In genomic region chr14:12188352-12188751, GRCm38 (mm10) we compare ENCODE assay signal across 20 mouse cellular contexts.
DNase-seq lines count a peak whose midpoint lies in the region; ATAC-seq and TF ChIP-seq lines count a peak whose summit lies in the region.
"Had no signal": no experiment of that assay in that cellular context is flagged by ENCODE, and none has a peak within 500 bp of the region (broad histone marks: within the 10 kb centered on the region; RNA-seq: fewer than 3 reads in every experiment).

No protein-coding gene starts in this region.

- DNase-seq in forebrain, embryonic 11.5 days (ENCODE audit: low spot score) = no peak
- no peak for DNase-seq in forebrain, postnatal 0 days
- no peak for DNase-seq in kidney, adult 9 months
- DNase-seq in Patski (ENCODE audit: low read depth, low spot score) = no peak
- DNase-seq in limb, embryonic 10.5 days (ENCODE audit: low spot score) = no peak
- no peak for DNase-seq in cerebellum, adult 18-20 months
- DNase-seq in midbrain, postnatal 0 days (ENCODE audit: low spot score) = no peak
- DNase-seq: adrenal gland, adult 2 months; cerebellum, postnatal 14 days; embryo, embryonic 11 days; gastrocnemius, postnatal 10 days; liver; lung, adult 18-20 months; right cerebral cortex, postnatal 14 days; thymus, postnatal 4 days had no signal

- no peaks in the 10 kb centered on the region for H3K27me3 ChIP-seq in forebrain, embryonic 11.5 days (ENCODE audit: control insufficient read depth, insufficient read depth, low read length)
- H3K27me3 ChIP-seq in forebrain, postnatal 0 days (ENCODE audit: insufficient read depth, low read length) = no peaks in the 10 kb centered on the region
- H3K27me3 ChIP-seq in kidney, embryonic 16.5 days (ENCODE audit: insufficient read depth, low read length) = no peaks in the 10 kb centered on the region
- no peaks in the 10 kb centered on the region for H3K27me3 ChIP-seq in Patski
- no peaks in the 10 kb centered on the region for H3K27me3 ChIP-seq in limb, embryonic 10.5 days (ENCODE audit: low read depth, poor library complexity, severe bottlenecking)
- H3K27me3 ChIP-seq in midbrain, postnatal 0 days (ENCODE audit: insufficient read depth, low read length) = no peaks in the 10 kb centered on the region
- H3K27me3 ChIP-seq: embryonic facial prominence, embryonic 15.5 days; hindbrain, embryonic 15.5 days; megakaryocyte, embryonic 14.5 days; midbrain, embryonic 15.5 days had no signal

- WGBS in forebrain, embryonic 11.5 days = 46% methylated on average over 4 of the region's 4 CpGs
- WGBS in forebrain, postnatal 0 days = 31% methylated on average over 4 of the region's 4 CpGs
- 19% methylated on average over 4 of the region's 4 CpGs for WGBS in kidney, embryonic 16.5 days
- WGBS in limb, embryonic 10.5 days = 60% methylated on average over 4 of the region's 4 CpGs
- WGBS in midbrain, postnatal 0 days = 39% methylated on average over 4 of the region's 4 CpGs

- peak overlapping the region; percentile 92; the same call in 1 of the 2 replicates for H3K27ac ChIP-seq in forebrain, embryonic 11.5 days (ENCODE audit: low read depth, low read length)
- H3K27ac ChIP-seq in forebrain, postnatal 0 days (ENCODE audit: low read depth, low read length) = no peak overlapping the region
- H3K27ac ChIP-seq in kidney, embryonic 16.5 days (ENCODE audit: low read length) = peak overlapping the region; percentile 83
- peak overlapping the region; percentile 40; the same call in 1 of the 2 replicates for H3K27ac ChIP-seq in limb, embryonic 10.5 days
- H3K27ac ChIP-seq in midbrain, postnatal 0 days (ENCODE audit: low read depth, low read length) = no peak overlapping the region
- H3K27ac ChIP-seq: embryonic facial prominence, embryonic 15.5 days had no signal

- no peaks in the 10 kb centered on the region for H3K36me3 ChIP-seq in forebrain, embryonic 11.5 days (ENCODE audit: control insufficient read depth, insufficient read depth, low read length)
- H3K36me3 ChIP-seq in forebrain, postnatal 0 days (ENCODE audit: insufficient read depth) = no peaks in the 10 kb centered on the region
- no peaks in the 10 kb centered on the region for H3K36me3 ChIP-seq in kidney, embryonic 16.5 days (ENCODE audit: insufficient read depth, low read length)
- no peaks in the 10 kb centered on the region for H3K36me3 ChIP-seq in limb, embryonic 10.5 days
- H3K36me3 ChIP-seq in midbrain, postnatal 0 days (ENCODE audit: insufficient read depth, low read length) = no peaks in the 10 kb centered on the region
- H3K36me3 ChIP-seq: embryonic facial prominence, embryonic 15.5 days; hindbrain, embryonic 15.5 days; midbrain, embryonic 15.5 days had no signal

- H3K4me2 ChIP-seq in forebrain, embryonic 11.5 days (ENCODE audit: low read depth, low read length, severe bottlenecking) = no peak overlapping the region
- no peak overlapping the region for H3K4me2 ChIP-seq in forebrain, postnatal 0 days (ENCODE audit: low read depth)
- H3K4me2 ChIP-seq in kidney, embryonic 16.5 days (replicated peaks; ENCODE audit: low read depth, low read length) = no peak overlapping the region; the same call in 1 of the 2 replicates
- no peak overlapping the region for H3K4me2 ChIP-seq in midbrain, postnatal 0 days (ENCODE audit: low read depth, low read length, poor library complexity, severe bottlenecking)
- H3K4me2 ChIP-seq: embryonic facial prominence, embryonic 15.5 days; hindbrain, embryonic 15.5 days; midbrain, embryonic 15.5 days had no signal

- H3K4me3 ChIP-seq in forebrain, embryonic 11.5 days (ENCODE audit: low read depth, low read length) = no peak overlapping the region
- no peak overlapping the region for H3K4me3 ChIP-seq in forebrain, postnatal 0 days (ENCODE audit: low read depth, low read length)
- H3K4me3 ChIP-seq in kidney, embryonic 16.5 days (ENCODE audit: low read length) = no peak overlapping the region
- no peak overlapping the region for H3K4me3 ChIP-seq in limb, embryonic 10.5 days
- no peak overlapping the region for H3K4me3 ChIP-seq in midbrain, postnatal 0 days (ENCODE audit: low read depth, low read length)
- H3K4me3 ChIP-seq: embryonic facial prominence, embryonic 15.5 days; hindbrain, embryonic 15.5 days; megakaryocyte, embryonic 14.5 days; midbrain, embryonic 15.5 days had no signal

- no peaks in the 10 kb centered on the region for H3K9me3 ChIP-seq in forebrain, embryonic 11.5 days (ENCODE audit: control insufficient read depth, low read length)
- H3K9me3 ChIP-seq in forebrain, postnatal 0 days (ENCODE audit: low read length) = no peaks in the 10 kb centered on the region
- H3K9me3 ChIP-seq in kidney, embryonic 16.5 days (ENCODE audit: low read length) = no peaks in the 10 kb centered on the region
- H3K9me3 ChIP-seq in limb, embryonic 10.5 days (replicated peaks) = no peaks in the 10 kb centered on the region
- no peaks in the 10 kb centered on the region for H3K9me3 ChIP-seq in midbrain, postnatal 0 days (ENCODE audit: low read length)
- H3K9me3 ChIP-seq: embryonic facial prominence, embryonic 15.5 days; hindbrain, embryonic 15.5 days; megakaryocyte, embryonic 14.5 days; midbrain, embryonic 15.5 days had no signal

- peaks cover 25% of the 10 kb centered on the region; the same call in 1 of the 2 replicates for H3K4me1 ChIP-seq in forebrain, embryonic 11.5 days (replicated peaks; ENCODE audit: control insufficient read depth, insufficient read depth, low read length)
- H3K4me1 ChIP-seq in forebrain, postnatal 0 days (ENCODE audit: insufficient read depth) = no peaks in the 10 kb centered on the region
- H3K4me1 ChIP-seq in kidney, embryonic 16.5 days (ENCODE audit: insufficient read depth, low read length) = peaks cover 29% of the 10 kb centered on the region
- H3K4me1 ChIP-seq in limb, embryonic 10.5 days = peaks cover 28% of the 10 kb centered on the region
- no peaks in the 10 kb centered on the region for H3K4me1 ChIP-seq in midbrain, postnatal 0 days (ENCODE audit: insufficient read depth, low read length)
- H3K4me1 ChIP-seq: embryonic facial prominence, embryonic 15.5 days; megakaryocyte, embryonic 14.5 days had no signal

- TF ChIP-seq CTCF in forebrain, postnatal 0 days (IDR thresholded peaks at IDR 0.05; ENCODE audit: low read depth) = no peak
- TF ChIP-seq CTCF in Patski (IDR thresholded peaks at IDR 0.05) = no peak
- no peak for TF ChIP-seq CTCF in midbrain, postnatal 0 days (IDR thresholded peaks at IDR 0.05)

- no peak for ATAC-seq in forebrain, embryonic 11.5 days (replicated peaks; ENCODE audit: low FRiP score)
- ATAC-seq in forebrain, postnatal 0 days = no peak
- ATAC-seq in kidney, embryonic 16.5 days (ENCODE audit: low FRiP score, low TSS enrichment) = peak; percentile 77
- peak; percentile 44 for ATAC-seq in Patski
- no peak for ATAC-seq in midbrain, postnatal 0 days (ENCODE audit: low FRiP score)
- ATAC-seq: midbrain, embryonic 15.5 days had no signal

- H3K9ac ChIP-seq in forebrain, embryonic 11.5 days (ENCODE audit: low read length) = no peak overlapping the region
- H3K9ac ChIP-seq in forebrain, postnatal 0 days = no peak overlapping the region
- H3K9ac ChIP-seq in kidney, embryonic 16.5 days (replicated peaks; ENCODE audit: low read length) = no peak overlapping the region
- no peak overlapping the region for H3K9ac ChIP-seq in midbrain, postnatal 0 days (replicated peaks; ENCODE audit: low read length, poor library complexity, severe bottlenecking)
- H3K9ac ChIP-seq: embryonic facial prominence, embryonic 15.5 days; hindbrain, embryonic 15.5 days; midbrain, embryonic 15.5 days had no signal

- in situ Hi-C loops in Patski (cut with MboI; ENCODE audit: low pct_unique_long_range_greater_than_20kb) = no loop called here

- POLR2A ChIA-PET in Patski (lab: Charles Lee) = no interaction called here

- CTCF ChIA-PET in Patski (lab: Charles Lee) = interaction anchor here (1.1 to 1.5 kb wide), 3 partner anchors 10 to 35 kb away, joined by 3 to 5 read pairs (median 3); no protein-coding TSS in a partner anchor

Comparison
In these comparisons a context has a peak if more than half of its experiments do, and no peak if none do; other contexts are left out.
1. H3K27ac ChIP-seq: peak in forebrain, embryonic 11.5 days (single experiment), kidney, embryonic 16.5 days (single experiment) and limb, embryonic 10.5 days (single experiment); none in forebrain, postnatal 0 days (single experiment) and midbrain, postnatal 0 days (single experiment).
2. ATAC-seq: peak in kidney, embryonic 16.5 days (single experiment) and Patski (single experiment); none in forebrain, embryonic 11.5 days (single experiment), forebrain, postnatal 0 days (single experiment) and midbrain, postnatal 0 days (single experiment).